Mouse (Mus musculus) ZHBTc4 (cell line): ENCODE data around the gene Bcap31.

Source experiments
- DNase-seq: peaks from one replicate; pipeline ENCODE4 v3.0.0-alpha.2; 2011; ENCODE audit warnings: low read depth, low spot score

Bcap31 gene

GRCm38 (mm10) chrX:73684156-73684555, 31.8 kb downstream of the Bcap31 start:
- DNase-seq: peak; percentile 67

DNA sequence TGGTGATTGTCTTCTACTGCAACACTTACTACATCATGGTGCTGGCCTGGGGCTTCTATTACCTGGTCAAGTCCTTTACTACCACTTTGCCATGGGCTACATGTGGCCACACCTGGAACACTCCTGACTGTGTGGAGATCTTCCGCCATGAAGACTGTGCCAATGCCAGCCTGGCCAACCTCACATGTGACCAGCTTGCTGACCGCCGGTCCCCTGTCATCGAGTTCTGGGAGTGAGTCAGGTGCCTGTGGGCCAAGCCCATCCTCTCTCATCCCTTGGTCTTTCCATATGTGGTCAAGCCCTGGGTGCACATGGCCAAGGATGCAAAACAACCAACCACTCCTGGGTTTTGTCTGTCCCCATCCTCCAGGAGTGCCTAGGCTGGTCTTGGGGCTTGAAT, 39.3 kb downstream of the Bcap31 start:
- no peak for DNase-seq

DNA sequence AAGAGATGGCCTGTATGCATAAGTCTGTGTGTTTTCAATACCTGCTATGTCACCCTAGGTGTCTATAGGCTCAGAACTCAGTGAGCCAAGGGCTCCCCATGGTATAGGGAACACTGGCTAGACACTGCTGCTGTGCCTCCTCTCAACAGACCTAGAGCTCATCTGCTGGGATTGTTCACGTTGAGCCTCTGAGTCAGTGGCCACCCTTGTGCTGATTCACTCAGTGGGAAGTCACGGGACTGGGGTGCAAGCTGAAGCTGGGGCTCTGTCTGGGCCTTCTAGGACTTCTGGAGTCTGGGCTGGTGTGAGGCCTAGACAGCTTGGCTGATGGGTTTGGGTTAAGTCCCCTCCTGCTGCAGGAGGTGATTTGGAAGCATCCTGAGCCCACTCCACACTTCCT, 40.7 kb downstream of the Bcap31 start:
- no peak for DNase-seq

DNA sequence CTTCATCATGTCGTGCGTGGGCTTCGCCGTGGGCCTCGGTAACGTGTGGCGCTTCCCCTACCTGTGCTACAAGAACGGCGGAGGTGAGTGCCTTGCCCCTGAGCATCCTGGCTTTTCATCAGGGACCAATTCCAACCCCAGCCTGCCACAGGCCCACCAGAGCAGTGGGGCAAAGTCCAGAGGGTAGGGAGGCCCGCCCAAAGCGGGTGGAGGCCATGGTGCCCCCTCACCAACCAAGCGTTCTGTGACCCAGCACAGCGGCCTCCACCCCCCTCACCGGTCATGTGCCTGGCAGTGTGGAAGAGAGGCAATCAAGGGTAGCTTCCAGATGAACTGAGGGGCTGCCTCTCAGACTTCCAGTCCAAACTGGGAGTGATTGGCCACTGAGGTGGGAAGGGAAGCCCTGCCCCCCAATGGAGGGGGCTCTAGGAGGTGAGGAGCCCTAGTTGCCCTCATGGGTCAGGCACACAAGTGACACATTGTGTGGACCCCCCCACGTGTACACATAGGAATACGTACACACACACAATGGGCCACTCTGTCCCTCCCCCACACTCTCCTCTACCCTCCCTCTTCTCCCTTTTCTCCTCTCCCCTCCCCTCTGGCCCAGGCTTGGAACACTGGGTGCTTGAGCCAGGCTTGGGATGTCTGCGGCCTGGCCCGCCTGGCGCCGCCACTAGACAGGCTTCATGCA, 41.9 kb downstream of the Bcap31 start:
- no peak for DNase-seq

DNA sequence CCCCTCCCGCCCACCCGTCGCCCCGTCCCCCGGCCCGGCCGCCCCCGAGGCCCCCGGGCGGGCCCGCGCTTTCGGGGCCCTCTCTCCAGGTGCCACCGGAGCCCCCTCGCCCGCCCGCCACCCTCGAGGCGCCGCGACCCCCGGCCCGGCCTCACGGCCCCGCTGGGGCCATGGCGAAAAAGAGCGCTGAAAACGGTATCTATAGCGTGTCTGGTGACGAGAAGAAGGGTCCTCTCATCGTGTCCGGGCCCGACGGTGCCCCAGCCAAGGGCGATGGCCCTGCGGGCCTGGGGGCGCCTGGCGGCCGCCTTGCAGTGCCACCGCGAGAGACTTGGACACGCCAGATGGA, 42.4 kb downstream of the Bcap31 start:
- no peak for DNase-seq

DNA sequence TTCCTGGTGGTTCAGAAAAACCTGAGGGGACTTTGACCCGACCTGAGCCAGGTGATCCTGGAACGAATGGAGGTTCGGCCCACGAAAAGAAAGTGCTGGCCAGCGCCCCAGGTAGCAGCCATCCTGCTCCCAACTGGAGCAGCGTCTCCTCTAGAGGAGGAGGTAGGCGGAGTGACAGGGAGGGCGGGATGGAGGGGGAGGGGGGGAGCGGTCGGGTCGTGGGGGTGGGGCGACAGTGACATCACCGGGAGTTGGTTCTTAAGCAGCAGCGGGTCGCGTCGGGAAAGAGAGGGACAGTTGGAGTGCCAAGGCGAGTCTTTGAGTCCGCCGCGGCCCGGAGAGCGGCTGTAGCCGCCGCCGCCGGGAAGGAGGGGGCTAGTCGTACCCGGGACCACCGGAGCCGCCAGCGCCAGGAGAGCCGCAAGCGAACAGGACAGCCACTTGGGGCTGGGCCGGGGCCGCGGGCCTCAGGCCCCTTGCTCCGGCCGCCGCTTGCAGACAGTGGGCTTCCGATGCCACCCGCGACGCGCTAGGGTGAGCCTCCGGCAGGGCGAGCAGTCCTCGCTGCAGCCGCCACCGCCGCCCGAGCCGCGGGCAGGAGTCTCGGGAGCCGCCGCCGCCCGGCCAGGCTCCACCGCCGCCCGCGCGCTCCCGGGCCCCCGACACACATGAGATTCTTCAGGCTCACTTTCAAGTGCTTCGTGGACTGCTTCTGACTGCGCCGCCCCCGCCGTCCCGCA, 42.9 kb downstream of the Bcap31 start, which contains the start of gene Slc6a8:
Slc6a8 (plus strand) TSS at position 272 of the 740 bp plus-strand sequence.
- peak; percentile 80 for DNase-seq

DNA sequence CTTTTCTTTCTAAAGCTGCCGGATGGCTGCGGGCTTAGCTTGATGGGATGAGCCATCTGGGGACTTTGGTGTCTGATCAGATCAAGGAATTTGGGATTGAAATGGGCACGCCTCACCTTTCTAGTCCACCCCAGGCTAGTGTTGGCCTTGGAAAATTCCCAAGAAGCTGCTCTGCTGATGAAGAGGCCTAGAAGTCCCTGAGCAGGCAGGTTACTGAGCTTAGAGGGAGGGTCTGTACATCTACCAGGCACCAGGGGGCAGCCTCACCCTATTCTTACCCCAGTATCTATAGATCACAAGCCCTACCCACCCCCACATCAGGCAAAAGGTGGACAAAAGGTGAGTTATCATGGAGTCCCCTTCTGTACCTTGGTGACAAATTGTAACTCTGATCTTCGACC, 43.9 kb downstream of the Bcap31 start:
- DNase-seq: peak; percentile 92

- DNase-seq: no peak
These were observed 52.8 kb downstream of the Bcap31 start for GRCm38 (mm10) chrX:73663143-73663542.

- no peak for DNase-seq
These were observed 55.7 kb downstream of the Bcap31 start for GRCm38 (mm10) chrX:73660284-73660665.

GRCm38 (mm10) chrX:73659575-73660283, 56.2 kb downstream of the Bcap31 start, which contains the start of gene Pnck:
TSS of gene Pnck (minus strand) at chrX:73660117.
- peak; percentile 24 for DNase-seq

DNA sequence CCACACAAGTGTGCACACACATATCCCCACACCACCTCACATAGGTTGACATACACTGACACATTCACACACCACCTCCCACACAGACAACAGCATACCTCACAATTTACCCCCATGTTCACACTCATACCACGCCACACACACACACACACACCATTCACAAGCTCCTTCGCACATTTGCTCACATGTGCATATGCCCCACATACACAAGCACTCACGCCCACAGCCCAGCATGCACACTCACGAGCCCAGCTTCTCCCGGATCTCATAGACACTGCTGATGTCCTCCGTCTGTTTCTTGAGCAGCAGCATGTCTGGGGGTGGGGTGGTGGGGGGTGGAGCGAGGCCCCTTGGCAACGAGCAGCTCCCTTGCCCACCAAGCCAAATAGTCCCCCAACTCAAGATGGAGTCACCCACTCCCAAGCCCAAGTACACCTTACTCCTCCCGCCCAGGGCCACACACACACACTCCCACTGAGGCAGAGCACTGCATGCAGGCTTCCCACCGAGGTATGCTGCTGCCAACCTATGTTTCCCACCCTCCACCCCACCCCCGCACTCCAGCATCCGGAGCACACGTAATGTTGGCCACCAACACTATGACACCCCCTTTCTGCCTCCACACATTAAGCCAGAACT, 56.9 kb downstream of the Bcap31 start:
- no peak for DNase-seq

DNA sequence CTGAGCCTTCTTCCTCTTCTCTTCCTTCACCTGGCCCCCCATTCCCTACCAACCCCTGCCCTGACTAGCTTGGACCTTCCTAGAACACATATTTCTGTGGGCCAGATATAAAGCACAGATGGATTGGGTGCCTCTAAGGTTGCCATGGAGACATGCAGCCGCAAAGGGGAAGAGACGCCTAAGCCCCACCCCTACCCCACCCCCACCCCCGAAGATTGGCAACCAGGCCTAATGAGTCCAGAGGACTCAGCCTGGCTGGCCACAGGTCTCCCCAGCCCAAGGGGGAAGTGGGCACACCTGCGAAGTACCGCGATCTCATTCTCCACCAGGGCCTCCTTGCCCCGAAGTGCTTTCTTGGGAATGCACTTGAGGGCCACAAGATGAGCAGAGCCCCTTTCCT, 57.6 kb downstream of the Bcap31 start:
- DNase-seq: no peak

- peak; percentile 48 for DNase-seq
These were observed 60.4 kb downstream of the Bcap31 start for GRCm38 (mm10) chrX:73655529-73655928.

- peak; percentile 74 for DNase-seq
These were observed 61.8 kb downstream of the Bcap31 start for GRCm38 (mm10) chrX:73654177-73654576.

DNA sequence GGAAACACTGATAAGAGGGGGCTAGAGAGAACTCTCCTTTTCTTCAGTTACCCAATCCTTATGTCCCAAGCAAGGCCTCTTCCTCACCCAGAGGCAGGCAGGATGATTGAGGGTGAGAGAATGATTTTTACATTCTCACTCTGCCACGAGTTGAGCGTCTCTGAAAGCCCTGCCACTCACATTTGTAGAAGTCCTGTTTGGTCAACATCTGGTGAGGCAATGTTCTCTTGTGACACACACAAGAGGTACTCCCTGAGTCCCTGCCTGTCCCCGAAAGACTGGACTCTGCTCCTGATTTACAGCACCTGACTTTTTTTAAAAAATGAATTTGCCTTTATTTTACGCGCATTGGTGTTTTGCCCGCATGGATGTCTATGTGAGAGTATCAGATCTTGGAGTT, 62.6 kb downstream of the Bcap31 start:
- DNase-seq: no peak

- no peak for DNase-seq
These were observed 65.1 kb downstream of the Bcap31 start for GRCm38 (mm10) chrX:73650869-73651268.

DNA sequence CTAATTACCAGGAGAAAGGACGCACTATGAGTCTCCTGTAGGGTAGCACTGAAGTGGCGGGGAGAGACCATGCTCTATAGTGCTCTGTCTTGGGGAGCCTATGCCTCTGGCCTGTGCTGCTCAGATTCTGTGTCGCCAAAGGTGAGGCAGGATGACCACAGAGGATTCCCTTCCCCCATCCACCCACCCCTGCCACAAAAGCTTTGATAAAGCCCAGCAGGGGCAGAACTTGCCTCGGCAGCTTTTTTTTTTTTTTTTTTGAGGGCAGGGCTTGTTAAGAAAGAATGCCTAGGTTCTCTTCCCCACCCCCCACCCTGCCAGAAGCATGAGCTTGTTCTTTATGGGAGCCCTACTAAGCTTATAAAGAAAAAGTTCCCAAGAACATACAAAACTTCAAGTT, 70.9 kb downstream of the Bcap31 start:
- peak; percentile 31 for DNase-seq

- peak; percentile 48 for DNase-seq
These were observed 76.0 kb downstream of the Bcap31 start for GRCm38 (mm10) chrX:73639901-73640469.

- DNase-seq: peak; percentile 94
These were observed 76.7 kb downstream of the Bcap31 start, which contains the start of gene Dusp9 for GRCm38 (mm10) chrX:73639255-73639675. TSS of gene Dusp9 (plus strand) at chrX:73639419.

DNA sequence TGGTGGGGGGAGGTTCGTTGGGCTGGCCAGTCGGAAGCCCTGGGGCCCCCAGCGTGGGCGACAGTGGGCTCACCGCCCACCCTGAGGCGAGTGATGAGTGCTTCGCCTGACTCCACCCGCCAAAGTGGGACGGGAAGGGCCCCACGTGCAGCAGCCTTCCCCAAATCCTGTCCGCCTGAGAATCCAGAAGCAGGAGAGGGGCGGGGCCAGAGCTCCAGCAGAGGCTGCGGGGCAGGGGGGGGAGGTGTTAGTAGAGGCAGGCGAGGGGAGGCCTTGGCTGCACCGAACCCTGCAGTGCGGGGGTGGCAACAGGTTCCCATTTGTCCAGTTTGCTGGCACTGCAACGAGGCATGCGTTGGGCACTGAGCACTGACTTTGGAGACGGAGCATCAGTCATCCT, 78.6 kb downstream of the Bcap31 start:
- DNase-seq: peak; percentile 38
